Mouse (Mus musculus): ENCODE measurements around the gene Rab34. TPM values are rescaled to one million over a fixed set of nuclear protein-coding genes. Genes with fewer than 3 reads are reported as not detected.

Gene Rab34
- polyA plus RNA-seq, 1 experiment from 2014 or later: 60.3 TPM

- Histone ChIP-seq H3K4me3 (no peak overlapping the region), H3K9ac (no peak overlapping the region), H3K27ac (replicated peaks) (no peak overlapping the region), H3K27me3 (no peaks in the 10 kb centered on the region), H3K4me1 (replicated peaks) (peaks cover 6% of the 10 kb centered on the region; the same call in 1 of the 2 replicates), H3K9me3 (no peaks in the 10 kb centered on the region), H3K4me2 (no peak overlapping the region), H3K36me3 (peaks cover 98% of the 10 kb centered on the region)
- ATAC-seq (ENCODE audit: low read depth): no peak
- 92% methylated on average over 5 of the region's 5 CpGs for WGBS
Observed at GRCm38 (mm10) chr11:78211513-78211912, 23.3 kb downstream of the Rab34 start.

- Histone ChIP-seq H3K36me3 (peaks cover 98% of the 10 kb centered on the region), H3K4me2 (no peak overlapping the region), H3K9ac (no peak overlapping the region), H3K27ac (replicated peaks) (no peak overlapping the region), H3K9me3 (no peaks in the 10 kb centered on the region), H3K4me1 (replicated peaks) (no peaks in the 10 kb centered on the region), H3K4me3 (no peak overlapping the region), H3K27me3 (no peaks in the 10 kb centered on the region)
- ATAC-seq (ENCODE audit: low read depth): no peak
- WGBS: 95% methylated on average over 14 of the region's 14 CpGs
Observed at GRCm38 (mm10) chr11:78213086-78213817, 25.0 kb downstream of the Rab34 start.

DNA sequence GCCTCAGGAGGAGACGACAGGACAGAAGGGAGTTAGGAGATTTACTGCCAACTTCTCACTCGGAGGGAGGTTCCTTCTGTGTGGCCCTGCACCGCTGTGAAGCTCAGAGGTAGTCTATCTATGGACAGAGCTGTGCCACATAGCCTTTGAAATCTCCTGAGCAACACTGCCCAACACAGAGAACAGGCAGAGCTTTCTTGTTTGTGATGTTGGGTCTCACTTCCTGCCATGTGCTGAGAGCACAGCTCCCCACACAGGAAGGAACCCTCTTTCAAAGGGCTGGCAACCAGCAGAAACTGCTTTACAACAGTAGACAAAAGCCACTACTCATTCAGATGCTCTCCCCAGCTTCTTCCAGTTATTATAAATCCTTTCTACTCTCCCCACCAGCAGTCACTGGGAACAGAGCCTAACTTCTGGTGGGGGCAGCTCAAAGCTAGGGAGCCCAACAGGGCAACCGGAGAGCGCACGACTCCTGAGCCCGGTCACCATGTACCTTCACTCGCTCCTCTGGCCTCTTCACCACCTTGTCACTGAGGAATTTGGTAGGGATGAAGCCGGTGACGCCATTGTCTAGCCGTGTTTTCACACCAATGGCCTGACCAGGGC is 27.6 kb downstream of the Rab34 start:
- peak; percentile 72 for ATAC-seq (ENCODE audit: low read depth)
- Histone ChIP-seq H3K9ac (no peak overlapping the region), H3K9me3 (no peaks in the 10 kb centered on the region), H3K4me3 (no peak overlapping the region), H3K36me3 (peaks cover 97% of the 10 kb centered on the region), H3K4me2 (no peak overlapping the region), H3K27me3 (no peaks in the 10 kb centered on the region), H3K4me1 (replicated peaks) (no peaks in the 10 kb centered on the region), H3K27ac (replicated peaks) (peak overlapping the region; percentile 62)
- 71% methylated on average over 11 of the region's 11 CpGs for WGBS

DNA sequence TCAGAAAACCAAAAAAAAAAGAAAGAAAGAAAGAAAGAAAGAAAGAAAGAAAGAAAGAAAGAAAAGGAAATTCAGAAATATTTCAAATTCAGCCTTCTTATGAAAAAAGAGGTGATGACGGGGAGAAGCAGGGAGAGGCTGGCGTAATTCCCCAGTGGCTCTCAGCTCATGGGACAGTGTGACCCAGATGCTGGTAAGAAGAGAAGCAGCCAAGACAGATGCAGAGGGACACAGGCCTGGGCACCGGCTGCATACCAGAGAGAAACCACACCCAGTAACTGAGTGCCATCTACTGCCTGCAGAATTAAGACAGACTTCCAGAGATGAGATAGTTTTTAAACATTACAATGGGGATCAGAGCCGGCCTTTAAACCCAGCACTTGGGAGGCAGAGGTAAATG is 35.4 kb downstream of the Rab34 start:
- no peak for ATAC-seq (ENCODE audit: low read depth)
- H3K4me2 ChIP-seq: no peak overlapping the region
- H3K27me3 ChIP-seq: no peaks in the 10 kb centered on the region
- H3K9me3 ChIP-seq: no peaks in the 10 kb centered on the region
- WGBS: 90% methylated on average over 4 of the region's 4 CpGs
- peaks cover 98% of the 10 kb centered on the region for H3K36me3 ChIP-seq
- no peak overlapping the region for H3K27ac ChIP-seq (replicated peaks)
- no peaks in the 10 kb centered on the region for H3K4me1 ChIP-seq (replicated peaks)
- H3K9ac ChIP-seq: no peak overlapping the region
- no peak overlapping the region for H3K4me3 ChIP-seq

DNA sequence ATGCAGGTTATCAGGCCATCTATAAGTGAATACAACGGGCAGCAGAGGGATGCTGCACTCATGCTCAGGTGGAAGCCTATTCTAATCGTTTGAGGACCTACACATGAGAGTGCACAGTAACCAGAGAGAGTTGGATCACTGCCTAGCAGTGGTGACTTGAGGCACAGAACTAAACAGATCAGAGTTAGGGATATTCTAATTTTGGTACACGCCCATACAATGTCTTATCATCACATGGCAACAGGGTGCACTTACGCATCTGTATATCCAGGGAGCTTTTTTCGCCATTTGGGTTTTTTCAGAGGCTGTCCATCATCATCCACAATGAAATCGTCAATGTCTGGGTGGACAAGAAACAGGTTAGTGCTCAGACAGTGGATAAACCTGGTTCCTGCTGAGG is 43.3 kb downstream of the Rab34 start:
- no peak for ATAC-seq (ENCODE audit: low read depth)
- Histone ChIP-seq H3K27me3 (no peaks in the 10 kb centered on the region), H3K36me3 (peaks cover 86% of the 10 kb centered on the region), H3K4me1 (replicated peaks) (no peaks in the 10 kb centered on the region), H3K9me3 (no peaks in the 10 kb centered on the region), H3K9ac (no peak overlapping the region), H3K27ac (replicated peaks) (no peak overlapping the region), H3K4me3 (no peak overlapping the region), H3K4me2 (no peak overlapping the region)
- WGBS: 91% methylated on average over 6 of the region's 6 CpGs

DNA sequence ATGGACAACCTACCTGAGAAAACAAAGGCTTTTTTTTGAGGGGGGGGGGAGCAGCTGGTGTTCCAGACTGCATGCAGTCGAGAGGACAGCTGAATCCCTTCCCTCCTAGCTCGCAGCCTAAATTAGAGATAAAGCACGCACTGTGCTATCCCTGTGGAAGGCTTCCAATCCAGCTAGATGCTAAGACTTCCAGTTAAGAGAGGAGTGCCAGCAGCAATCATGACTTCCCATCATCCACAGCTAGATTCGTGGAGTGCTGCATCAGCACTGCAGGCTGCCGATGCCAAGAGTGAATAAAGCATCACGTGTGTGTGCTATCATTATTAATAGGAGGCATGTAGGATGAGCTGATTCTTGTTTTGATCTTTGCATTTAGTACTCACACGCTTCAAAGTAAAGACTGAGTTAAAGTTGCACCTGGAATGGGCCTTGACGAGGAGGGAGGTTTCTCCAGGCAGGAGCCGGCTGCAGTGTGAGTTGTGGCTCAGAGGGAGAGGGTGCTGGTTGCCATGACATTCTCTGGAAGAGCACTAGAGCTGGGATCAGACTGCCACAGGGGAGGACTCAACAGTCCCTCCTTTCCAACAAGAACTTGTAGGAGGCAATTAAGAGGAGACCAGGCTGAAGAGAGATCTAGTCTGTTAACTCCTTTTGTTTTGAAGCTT is 52.1 kb downstream of the Rab34 start:
- Histone ChIP-seq H3K9me3 (no peaks in the 10 kb centered on the region), H3K4me2 (no peak overlapping the region), H3K27ac (replicated peaks) (no peak overlapping the region), H3K9ac (no peak overlapping the region), H3K36me3 (peaks cover 30% of the 10 kb centered on the region), H3K4me3 (no peak overlapping the region), H3K27me3 (no peaks in the 10 kb centered on the region), H3K4me1 (replicated peaks) (peaks cover 40% of the 10 kb centered on the region)
- ATAC-seq (ENCODE audit: low read depth): no peak
- 88% methylated on average over 9 of the region's 9 CpGs for WGBS

Small RNA genes lying within 50 kb of the gene (microRNA-seq; reads per million reads assigned to microRNA genes)
- not detected for gene Mir7653

Other genes starting within 250 kb of the Rab34 start
- 15.6 and 19.8 TPM in 2 replicates for gene Phf12, start 205.7 kb upstream of the Rab34 start, polyA plus RNA-seq (2015; fragmentation: Nextera tagmentation; extraction: Ambion mirVana)
- 32.7 and 40.0 TPM in 2 replicates for gene Dhrs13, start 156.2 kb upstream of the Rab34 start, polyA plus RNA-seq (2015; fragmentation: Nextera tagmentation; extraction: Ambion mirVana)
- gene Flot2, start 150.5 kb upstream of the Rab34 start, polyA plus RNA-seq (2015; fragmentation: Nextera tagmentation; extraction: Ambion mirVana): 98.0 and 104 TPM in 2 replicates
- 29.8 and 31.3 TPM in 2 replicates for gene Eral1, start 108.0 kb upstream of the Rab34 start, polyA plus RNA-seq (2015; fragmentation: Nextera tagmentation; extraction: Ambion mirVana)
- gene Fam222b, start 93.8 kb upstream of the Rab34 start, polyA plus RNA-seq (2015; fragmentation: Nextera tagmentation; extraction: Ambion mirVana): 27.3 and 28.8 TPM in 2 replicates
- gene Traf4, start 22.8 kb upstream of the Rab34 start, polyA plus RNA-seq (2015; fragmentation: Nextera tagmentation; extraction: Ambion mirVana): 128 and 131 TPM in 2 replicates
- gene Nek8, start 11.8 kb upstream of the Rab34 start, polyA plus RNA-seq (2015; fragmentation: Nextera tagmentation; extraction: Ambion mirVana): 8.2 and 8.3 TPM in 2 replicates
- gene Tlcd1, start 11.7 kb upstream of the Rab34 start, polyA plus RNA-seq (2015; fragmentation: Nextera tagmentation; extraction: Ambion mirVana): 10.2 and 11.1 TPM in 2 replicates
- 930 and 991 TPM in 2 replicates for gene Rpl23a, start 4.8 kb upstream of the Rab34 start, polyA plus RNA-seq (2015; fragmentation: Nextera tagmentation; extraction: Ambion mirVana)
- 1.7 and 2.3 TPM in 2 replicates for gene Proca1, start 5.0 kb downstream of the Rab34 start, polyA plus RNA-seq (2015; fragmentation: Nextera tagmentation; extraction: Ambion mirVana)
- gene Sdf2, start 57.3 kb downstream of the Rab34 start, polyA plus RNA-seq (2015; fragmentation: Nextera tagmentation; extraction: Ambion mirVana): 89.9 and 90.1 TPM in 2 replicates
- 28.2 and 29.5 TPM in 2 replicates for gene Supt6, start 57.6 kb downstream of the Rab34 start, polyA plus RNA-seq (2015; fragmentation: Nextera tagmentation; extraction: Ambion mirVana)
- gene 2610507B11Rik, start 73.3 kb downstream of the Rab34 start, polyA plus RNA-seq (2015; fragmentation: Nextera tagmentation; extraction: Ambion mirVana): 57.9 and 64.2 TPM in 2 replicates
- 0.19 and 0.25 TPM in 2 replicates for gene BC030499, start 102.4 kb downstream of the Rab34 start, polyA plus RNA-seq (2015; fragmentation: Nextera tagmentation; extraction: Ambion mirVana)
- 7.0 and 8.2 TPM in 2 replicates for gene Spag5, start 113.1 kb downstream of the Rab34 start, polyA plus RNA-seq (2015; fragmentation: Nextera tagmentation; extraction: Ambion mirVana)
- 143 and 149 TPM in 2 replicates for gene Aldoc, start 134.5 kb downstream of the Rab34 start, polyA plus RNA-seq (2015; fragmentation: Nextera tagmentation; extraction: Ambion mirVana)
- 79.6 and 79.7 TPM in 2 replicates for gene Pigs, start 140.0 kb downstream of the Rab34 start, polyA plus RNA-seq (2015; fragmentation: Nextera tagmentation; extraction: Ambion mirVana)
- 80.0 and 81.9 TPM in 2 replicates for gene Unc119, start 155.1 kb downstream of the Rab34 start, polyA plus RNA-seq (2015; fragmentation: Nextera tagmentation; extraction: Ambion mirVana)
- not detected in 2 replicates for gene Foxn1, start 198.1 kb downstream of the Rab34 start, polyA plus RNA-seq (2015; fragmentation: Nextera tagmentation; extraction: Ambion mirVana)
- gene Slc13a2, start 233.8 kb downstream of the Rab34 start, polyA plus RNA-seq (2015; fragmentation: Nextera tagmentation; extraction: Ambion mirVana): not detected in 2 replicates